Mouse (Mus musculus): Measurements from ENCODE around the gene S100a1.

DNA sequence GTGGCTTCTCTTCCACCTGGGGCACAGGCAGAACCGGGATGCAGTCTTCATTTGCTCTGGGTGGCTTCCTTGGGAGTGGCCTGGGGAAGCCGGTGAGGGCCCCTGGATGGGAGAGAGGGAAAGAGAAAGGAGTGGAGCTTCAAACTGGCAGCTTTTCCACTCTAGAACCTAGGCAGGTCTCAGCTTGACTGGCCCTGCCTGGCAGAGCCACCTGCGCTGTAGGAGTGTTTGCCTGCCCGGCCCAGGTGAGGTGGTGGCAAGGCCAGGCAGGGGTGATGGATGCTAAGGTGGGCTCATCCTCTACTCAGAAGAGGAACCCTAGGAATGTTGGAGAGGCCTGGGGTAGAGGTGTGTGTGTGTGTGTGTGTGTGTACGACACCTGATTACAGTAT, 23.7 kb upstream of the S100a1 start:
- TF ChIP-seq CTCF (IDR thresholded peaks at IDR 0.05; ENCODE audit: low read depth) = no peak
- no peak for TF ChIP-seq EP300 (optimal IDR thresholded peaks at IDR 0.05)

All from stomach, postnatal 0 days (tissue).